Mouse (Mus musculus) megakaryocyte-erythroid progenitor cell, adult 5-6 weeks (primary cell): Measurements from ENCODE around the gene Olfr798. TPM values are rescaled to one million over a fixed set of nuclear protein-coding genes. Genes with fewer than 3 reads are reported as not detected.

Source experiments
- ATAC-seq: replicated peaks from 2 replicates; pipeline ENCODE4 v1.8.0; 2016; ENCODE audit warnings: mild to moderate bottlenecking, inconsistent platforms; ENCODE audit not compliant: severe bottlenecking, poor library complexity, low FRiP score, low TSS enrichment
- total RNA-seq, 2 experiments: library from RNA; stranded (forward) in 1 of 2; stranded (reverse) in 1 of 2; fragments of 200-1000, 215-1000 nt in 1 of 2; fragments of >200 nt in 1 of 2; fragmentation: Nextera tagmentation in 1 of 2; gene quantifications; 2 replicates each; pipeline ENCODE4 v1.2.3; 2014 to 2017

The Olfr798 gene
- not detected in 2 replicates for total RNA-seq (2014; fragmentation: Nextera tagmentation)
- not detected in 2 replicates for total RNA-seq (2017)

DNA sequence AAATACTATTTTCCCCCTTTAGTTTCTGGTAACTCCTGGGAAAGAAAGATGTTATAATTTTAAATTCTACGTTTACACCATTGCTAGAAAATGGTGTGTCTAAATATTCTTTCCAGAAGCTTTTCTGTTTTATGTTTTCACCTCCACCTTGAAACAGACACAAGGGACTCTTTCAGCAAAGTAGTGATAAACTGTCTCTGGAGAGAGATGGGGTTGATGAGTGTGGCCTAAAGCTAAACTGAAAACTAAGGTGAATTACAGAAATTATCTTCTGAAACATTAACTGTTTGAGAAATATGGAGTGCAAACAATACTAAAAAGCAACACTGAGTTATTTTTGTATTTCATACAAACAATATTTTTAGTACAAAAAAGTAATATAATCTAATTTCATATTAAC, at the start of gene Olfr798:
TSS of gene Olfr798 (minus strand) at position 101 of the 400 bp plus-strand sequence.
- ATAC-seq = no peak

DNA sequence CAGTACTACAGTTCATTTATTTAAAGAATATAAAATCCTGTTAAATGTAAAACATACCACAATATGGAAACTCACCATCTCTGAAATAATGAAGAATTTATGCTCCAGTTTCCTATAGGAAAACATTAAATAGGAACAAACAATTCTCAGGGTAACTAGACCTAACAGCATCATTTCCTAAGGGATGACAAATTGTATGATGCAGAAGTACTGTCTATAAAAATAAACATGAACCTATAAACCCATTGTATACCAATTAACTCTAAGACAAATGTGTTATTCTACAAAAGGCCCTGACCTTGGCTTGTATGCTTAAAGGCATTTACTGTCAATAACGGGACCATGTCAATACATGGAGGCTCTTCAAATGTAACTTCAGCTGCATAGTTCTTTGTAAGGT, 46.0 kb upstream of the Olfr798 start, which contains the start of gene Olfr801:
TSS of gene Olfr801 (minus strand) at position 101 of the 400 bp plus-strand sequence.
- ATAC-seq = no peak

DNA sequence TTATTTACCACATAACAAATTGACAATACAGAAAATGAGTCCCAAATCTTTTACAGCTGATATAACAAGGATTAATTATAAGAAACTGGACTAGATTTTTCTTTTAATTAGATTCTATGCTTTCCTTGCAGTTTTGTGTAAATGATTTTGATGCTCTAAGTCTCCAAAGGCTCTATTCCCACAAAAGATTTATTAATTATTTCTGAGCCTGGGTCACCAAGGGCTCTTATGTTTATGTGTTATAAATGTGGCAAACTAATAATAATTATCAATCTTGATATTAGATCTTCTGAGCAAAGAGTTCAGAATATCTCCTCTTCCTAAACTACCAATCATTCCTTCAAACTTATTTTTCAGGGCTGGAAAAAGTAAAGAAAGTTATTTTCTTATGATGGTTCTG, 29.7 kb upstream of the Olfr798 start, which contains the start of gene Olfr800:
TSS of gene Olfr800 (plus strand) at position 301 of the 400 bp plus-strand sequence.
- no peak for ATAC-seq

DNA sequence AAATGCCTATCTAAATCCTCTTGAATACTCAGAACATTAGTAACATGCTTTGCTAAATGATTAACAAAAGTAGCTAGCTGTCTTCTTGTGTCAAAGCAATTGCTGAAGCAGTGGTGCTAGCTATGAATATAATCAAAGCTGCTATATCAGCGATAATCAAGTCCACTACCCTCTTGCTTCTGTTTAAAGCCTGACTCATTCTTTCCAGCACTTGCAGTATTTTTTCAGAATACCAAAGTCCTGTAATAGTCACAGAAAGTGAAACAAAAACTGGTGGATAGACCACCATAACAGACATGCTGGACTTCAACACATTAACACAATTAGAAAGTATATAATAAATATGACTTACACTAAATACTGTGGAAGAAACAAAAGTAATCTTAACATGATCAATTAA, 24.0 kb upstream of the Olfr798 start:
- no peak for ATAC-seq

DNA sequence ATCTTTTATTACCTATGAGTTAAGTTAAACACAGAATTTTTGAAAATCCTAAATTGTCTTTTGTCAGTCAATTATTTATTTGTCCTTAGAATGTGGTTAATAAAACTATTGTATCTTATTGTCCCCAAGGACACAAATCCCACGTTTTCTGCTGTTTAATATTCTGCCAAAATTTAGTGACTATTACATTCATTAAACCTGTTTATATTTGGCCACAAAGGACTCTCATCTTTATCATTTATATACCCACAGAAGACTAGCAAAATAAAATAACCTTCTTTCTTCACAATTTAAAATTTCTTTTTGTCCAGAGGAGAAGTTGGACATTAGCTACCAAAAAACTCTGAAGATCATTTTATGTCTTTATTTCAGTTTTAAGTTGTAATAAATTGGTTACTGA, 9.4 kb upstream of the Olfr798 start, which contains the start of gene Olfr799:
TSS of gene Olfr799 (plus strand) at position 301 of the 400 bp plus-strand sequence.
- no peak for ATAC-seq

DNA sequence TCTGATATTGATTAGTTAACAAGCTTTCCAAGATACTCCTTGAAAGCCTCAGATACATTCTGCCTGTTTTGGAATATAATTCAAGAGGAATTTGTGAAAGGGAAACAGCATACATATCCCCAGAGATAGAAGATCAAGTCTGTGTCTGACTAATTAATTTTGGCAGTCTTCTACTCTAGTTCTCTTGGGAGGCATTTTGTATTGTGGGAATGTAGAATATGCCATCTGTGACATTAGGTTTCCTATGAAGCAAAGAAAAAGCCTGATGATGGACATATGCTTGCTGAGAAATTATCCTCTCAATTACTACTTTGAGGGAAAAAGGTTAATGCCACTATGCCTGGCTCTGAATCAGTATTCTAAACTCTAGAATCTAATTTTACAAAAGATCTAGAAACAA, 4.5 kb downstream of the Olfr798 start:
- ATAC-seq = no peak

DNA sequence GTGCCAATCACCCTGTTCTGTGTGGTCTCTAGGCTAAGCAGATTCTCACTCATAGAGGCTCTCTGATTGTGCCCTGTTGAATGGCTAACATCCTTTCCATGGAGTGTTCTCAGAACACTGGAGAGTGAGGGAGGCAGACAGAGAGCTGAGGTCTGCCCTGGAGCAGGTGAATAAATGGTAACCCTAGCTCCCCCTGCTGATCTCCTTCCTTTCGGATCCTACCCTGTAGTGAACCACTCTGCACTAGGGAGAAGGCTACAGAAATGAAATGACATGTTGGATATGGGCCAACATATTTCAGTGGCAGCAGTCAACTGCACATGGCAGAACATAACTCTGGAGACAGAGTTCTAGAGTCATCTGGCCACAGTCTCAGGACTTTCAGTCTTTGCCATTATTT, 6.0 kb downstream of the Olfr798 start:
- ATAC-seq = no peak

DNA sequence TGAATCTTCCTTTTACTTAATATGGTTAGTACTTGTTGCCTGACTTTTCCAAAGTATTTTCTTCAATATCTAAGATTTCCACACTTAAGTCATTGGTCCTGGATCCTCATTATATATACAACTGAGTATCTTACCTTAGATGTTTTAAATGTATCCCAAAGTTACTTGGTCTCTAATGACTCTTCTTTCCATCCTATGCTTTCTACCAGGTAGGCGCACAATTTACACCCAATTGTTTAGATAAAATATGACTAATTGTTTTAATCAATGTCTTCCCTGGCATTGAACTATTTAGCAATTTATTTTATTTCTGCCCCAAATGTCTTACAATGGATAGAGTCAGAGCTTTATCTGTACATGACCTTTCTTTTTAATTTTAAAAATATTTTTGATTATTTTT, 15.3 kb downstream of the Olfr798 start, which contains the start of gene Olfr796:
TSS of gene Olfr796 (minus strand) at position 101 of the 400 bp plus-strand sequence.
- ATAC-seq = no peak

DNA sequence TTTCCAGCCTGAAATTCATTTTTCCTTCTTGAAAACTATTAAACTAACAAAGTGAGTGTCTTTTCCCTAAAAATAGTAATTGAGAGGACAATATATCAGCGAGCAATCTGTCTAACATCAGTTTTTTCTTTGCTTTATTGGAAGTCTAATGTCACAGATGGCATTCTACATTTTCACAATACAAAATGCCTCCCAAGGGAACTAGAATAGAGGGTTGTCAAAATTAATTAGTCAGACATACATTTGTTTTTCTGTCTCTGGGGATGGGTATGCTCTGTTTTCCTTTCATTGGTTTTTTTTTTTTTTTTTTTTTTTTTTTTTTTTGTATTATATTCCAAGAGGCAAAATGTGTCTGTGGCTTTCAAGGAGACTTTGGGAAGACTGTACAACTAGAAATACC, 50.7 kb downstream of the Olfr798 start:
- no peak for ATAC-seq

Other genes with a start within 250 kb of the Olfr798 start
- gene Olfr784, start 243.9 kb downstream of the Olfr798 start, total RNA-seq (2014; fragmentation: Nextera tagmentation) = 0.66 TPM in 1 of 2 replicates, not detected in the other
- gene Olfr784, start 243.9 kb downstream of the Olfr798 start, total RNA-seq (2017) = not detected in 2 replicates
- not detected in 2 replicates for gene Olfr785, start 222.5 kb downstream of the Olfr798 start, total RNA-seq (2014; fragmentation: Nextera tagmentation)
- not detected in 2 replicates for gene Olfr785, start 222.5 kb downstream of the Olfr798 start, total RNA-seq (2017)
- gene Olfr786, start 200.6 kb downstream of the Olfr798 start, total RNA-seq (2014; fragmentation: Nextera tagmentation) = not detected in 2 replicates
- gene Olfr786, start 200.6 kb downstream of the Olfr798 start, total RNA-seq (2017) = not detected in 2 replicates
- not detected in 2 replicates for gene Olfr787, start 166.1 kb downstream of the Olfr798 start, total RNA-seq (2014; fragmentation: Nextera tagmentation)
- not detected in 2 replicates for gene Olfr787, start 166.1 kb downstream of the Olfr798 start, total RNA-seq (2017)
- gene Olfr788, start 156.9 kb downstream of the Olfr798 start, total RNA-seq (2014; fragmentation: Nextera tagmentation) = not detected in 2 replicates
- not detected in 2 replicates for gene Olfr788, start 156.9 kb downstream of the Olfr798 start, total RNA-seq (2017)
- gene Olfr789, start 143.2 kb downstream of the Olfr798 start, total RNA-seq (2014; fragmentation: Nextera tagmentation) = not detected in 2 replicates
- not detected in 2 replicates for gene Olfr789, start 143.2 kb downstream of the Olfr798 start, total RNA-seq (2017)
- not detected in 2 replicates for gene Olfr790, start 129.4 kb downstream of the Olfr798 start, total RNA-seq (2014; fragmentation: Nextera tagmentation)
- not detected in 2 replicates for gene Olfr790, start 129.4 kb downstream of the Olfr798 start, total RNA-seq (2017)
- not detected in 2 replicates for gene Olfr791, start 106.1 kb downstream of the Olfr798 start, total RNA-seq (2014; fragmentation: Nextera tagmentation)
- gene Olfr791, start 106.1 kb downstream of the Olfr798 start, total RNA-seq (2017) = not detected in 2 replicates
- gene Olfr792, start 88.8 kb downstream of the Olfr798 start, total RNA-seq (2014; fragmentation: Nextera tagmentation) = not detected in 2 replicates
- not detected in 2 replicates for gene Olfr792, start 88.8 kb downstream of the Olfr798 start, total RNA-seq (2017)
- gene Olfr794, start 60.3 kb downstream of the Olfr798 start, total RNA-seq (2014; fragmentation: Nextera tagmentation) = not detected in 2 replicates
- not detected in 2 replicates for gene Olfr794, start 60.3 kb downstream of the Olfr798 start, total RNA-seq (2017)
- not detected in 2 replicates for gene Olfr796, start 15.4 kb downstream of the Olfr798 start, total RNA-seq (2014; fragmentation: Nextera tagmentation)
- gene Olfr796, start 15.4 kb downstream of the Olfr798 start, total RNA-seq (2017) = not detected in 2 replicates
- not detected in 2 replicates for gene Olfr799, start 9.6 kb upstream of the Olfr798 start, total RNA-seq (2014; fragmentation: Nextera tagmentation)
- not detected in 2 replicates for gene Olfr799, start 9.6 kb upstream of the Olfr798 start, total RNA-seq (2017)
- not detected in 2 replicates for gene Olfr800, start 29.8 kb upstream of the Olfr798 start, total RNA-seq (2014; fragmentation: Nextera tagmentation)
- gene Olfr800, start 29.8 kb upstream of the Olfr798 start, total RNA-seq (2017) = not detected in 2 replicates
- not detected in 2 replicates for gene Olfr801, start 45.9 kb upstream of the Olfr798 start, total RNA-seq (2014; fragmentation: Nextera tagmentation)
- not detected in 2 replicates for gene Olfr801, start 45.9 kb upstream of the Olfr798 start, total RNA-seq (2017)
- not detected in 2 replicates for gene Olfr802, start 60.2 kb upstream of the Olfr798 start, total RNA-seq (2014; fragmentation: Nextera tagmentation)
- gene Olfr802, start 60.2 kb upstream of the Olfr798 start, total RNA-seq (2017) = not detected in 2 replicates
- not detected in 2 replicates for gene Olfr803, start 66.4 kb upstream of the Olfr798 start, total RNA-seq (2014; fragmentation: Nextera tagmentation)
- gene Olfr803, start 66.4 kb upstream of the Olfr798 start, total RNA-seq (2017) = not detected in 2 replicates
- not detected in 2 replicates for gene Olfr804, start 75.3 kb upstream of the Olfr798 start, total RNA-seq (2014; fragmentation: Nextera tagmentation)
- gene Olfr804, start 75.3 kb upstream of the Olfr798 start, total RNA-seq (2017) = not detected in 2 replicates
- not detected in 2 replicates for gene Olfr805, start 101.4 kb upstream of the Olfr798 start, total RNA-seq (2014; fragmentation: Nextera tagmentation)
- gene Olfr805, start 101.4 kb upstream of the Olfr798 start, total RNA-seq (2017) = not detected in 2 replicates
- gene Olfr806, start 114.0 kb upstream of the Olfr798 start, total RNA-seq (2014; fragmentation: Nextera tagmentation) = not detected in 2 replicates
- not detected in 2 replicates for gene Olfr806, start 114.0 kb upstream of the Olfr798 start, total RNA-seq (2017)
- not detected in 2 replicates for gene Olfr807, start 129.9 kb upstream of the Olfr798 start, total RNA-seq (2014; fragmentation: Nextera tagmentation)
- gene Olfr807, start 129.9 kb upstream of the Olfr798 start, total RNA-seq (2017) = not detected in 2 replicates
- 0.12 TPM in 1 of 2 replicates, not detected in the other for gene Olfr808, start 137.5 kb upstream of the Olfr798 start, total RNA-seq (2014; fragmentation: Nextera tagmentation)
- gene Olfr808, start 137.5 kb upstream of the Olfr798 start, total RNA-seq (2017) = not detected in 2 replicates
- not detected in 2 replicates for gene Olfr809, start 146.7 kb upstream of the Olfr798 start, total RNA-seq (2014; fragmentation: Nextera tagmentation)
- gene Olfr809, start 146.7 kb upstream of the Olfr798 start, total RNA-seq (2017) = not detected in 2 replicates
- gene Olfr810, start 167.0 kb upstream of the Olfr798 start, total RNA-seq (2014; fragmentation: Nextera tagmentation) = not detected in 2 replicates
- not detected in 2 replicates for gene Olfr810, start 167.0 kb upstream of the Olfr798 start, total RNA-seq (2017)
- not detected in 2 replicates for gene Olfr811, start 176.5 kb upstream of the Olfr798 start, total RNA-seq (2014; fragmentation: Nextera tagmentation)
- not detected in 2 replicates for gene Olfr811, start 176.5 kb upstream of the Olfr798 start, total RNA-seq (2017)
- not detected in 2 replicates for gene Olfr812, start 218.2 kb upstream of the Olfr798 start, total RNA-seq (2014; fragmentation: Nextera tagmentation)
- gene Olfr812, start 218.2 kb upstream of the Olfr798 start, total RNA-seq (2017) = not detected in 2 replicates
- not detected in 2 replicates for gene Olfr813, start 227.4 kb upstream of the Olfr798 start, total RNA-seq (2014; fragmentation: Nextera tagmentation)
- gene Olfr813, start 227.4 kb upstream of the Olfr798 start, total RNA-seq (2017) = not detected in 2 replicates